Mouse (Mus musculus) forebrain, embryonic 15.5 days (tissue): Measurements from ENCODE around the gene Pex1. TPM values are rescaled to one million over a fixed set of nuclear protein-coding genes. Genes with fewer than 3 reads are reported as not detected.

Source experiments
- microRNA-seq: library from miRNA; unstranded; fragments of <30 nt; microRNA quantifications from one replicate; pipeline ENCODE4, GENCODE M21; 2016
- polyA plus RNA-seq: library from polyadenylated mRNA; unstranded; fragments of >200 nt; fragmentation: Nextera tagmentation; extraction: Ambion mirVana; gene quantifications from 2 replicates; pipeline ENCODE4 v1.2.1, GENCODE M21; 2015

The Pex1 gene
- polyA plus RNA-seq, 1 experiment from 2014 or later, result 23.0 TPM

Small RNA genes within 50 kb of the gene (microRNA-seq; reads per million reads assigned to microRNA genes)
- gene Gm26238, result not detected

Other genes with a start within 250 kb of the Pex1 start
- gene Fam133b, start 52.2 kb upstream of the Pex1 start, polyA plus RNA-seq, result 28.4 and 30.3 TPM in 2 replicates
- gene 1700109H08Rik, start 24.5 kb upstream of the Pex1 start, polyA plus RNA-seq, result 3.2 and 4.1 TPM in 2 replicates
- gene Rbm48, start 519 bp downstream of the Pex1 start, polyA plus RNA-seq, result 15.9 and 16.9 TPM in 2 replicates
- gene Tmbim7, start 55.1 kb downstream of the Pex1 start, polyA plus RNA-seq, result not detected in 2 replicates
- 58.6 and 59.9 TPM in 2 replicates for gene Gatad1, start 61.1 kb downstream of the Pex1 start, polyA plus RNA-seq
- gene Ankib1, start 206.9 kb downstream of the Pex1 start, polyA plus RNA-seq, result 20.1 and 20.9 TPM in 2 replicates
- gene Krit1, start 207.1 kb downstream of the Pex1 start, polyA plus RNA-seq, result 68.9 and 70.3 TPM in 2 replicates
- 0.11 and 0.18 TPM in 2 replicates for gene Lrrd1, start 249.1 kb downstream of the Pex1 start, polyA plus RNA-seq